Mouse (Mus musculus) midbrain, embryonic 12.5 days (tissue): ENCODE measurements around the gene Mindy3. TPM values are rescaled to one million over a fixed set of nuclear protein-coding genes. Genes with fewer than 3 reads are reported as not detected.

Experiments used
- ATAC-seq: fragments of 200-750 bp; cut with Nextera tagmentation; 2 replicates; pipeline ENCODE4 v1.8.0; 2017; ENCODE audit warnings: low read depth, moderate TSS enrichment, moderate library complexity; ENCODE audit not compliant: low FRiP score
- H3K27ac ChIP-seq: fragments of 300-500 bp; sonication (generic); replicated peaks from 2 replicates; pipeline ENCODE4 v1.5.1; 2016; ENCODE audit warnings: mild to moderate bottlenecking
- H3K27me3 ChIP-seq: fragments of 300-500 bp; sonication (generic); 2 replicates; pipeline ENCODE4 v1.6.1; 2016; ENCODE audit warnings: mild to moderate bottlenecking
- H3K36me3 ChIP-seq: fragments of 300-500 bp; sonication (generic); 2 replicates; pipeline ENCODE4 v1.6.1; 2016
- H3K4me1 ChIP-seq: fragments of 300-500 bp; sonication (generic); 2 replicates; pipeline ENCODE4 v1.6.1; 2016
- H3K4me2 ChIP-seq: fragments of 300-500 bp; sonication (generic); replicated peaks from 2 replicates; pipeline ENCODE4 v1.6.1; 2016; ENCODE audit warnings: mild to moderate bottlenecking, moderate library complexity
- H3K4me3 ChIP-seq: fragments of 300-500 bp; sonication (generic); 2 replicates; pipeline ENCODE4 v1.5.1; 2016; ENCODE audit warnings: mild to moderate bottlenecking
- H3K9ac ChIP-seq: fragments of 300-500 bp; sonication (generic); replicated peaks from 2 replicates; pipeline ENCODE4 v1.6.1; 2016; ENCODE audit warnings: mild to moderate bottlenecking, moderate library complexity
- H3K9me3 ChIP-seq: fragments of 300-500 bp; sonication (generic); 2 replicates; pipeline ENCODE4 v1.6.1; 2016; ENCODE audit warnings: mild to moderate bottlenecking
- WGBS: fragments of 180-500 bp; shearing (Covaris S2); methylation state at CpG from one replicate; pipeline ENCODE4 v1.1.7; 2016; 5-methylcytosine and 5-hydroxymethylcytosine counted together
- polyA plus RNA-seq: library from polyadenylated mRNA; unstranded; fragments of >200 nt; fragmentation: Nextera tagmentation; extraction: Ambion mirVana; gene quantifications from 2 replicates; pipeline ENCODE4 v1.2.1, GENCODE M21; 2016

Mindy3 gene
- polyA plus RNA-seq, 1 experiment from 2014 or later, result 37.7 TPM

GRCm38 (mm10) chr2:12320914-12321313, 98.4 kb downstream of the Mindy3 start:
- ATAC-seq, result no peak
- Histone ChIP-seq H3K9ac (no peak overlapping the region), H3K4me1 (no peaks in the 10 kb centered on the region), H3K4me2 (no peak overlapping the region), H3K27ac (no peak overlapping the region), H3K36me3 (no peaks in the 10 kb centered on the region), H3K4me3 (no peak overlapping the region), H3K27me3 (no peaks in the 10 kb centered on the region), H3K9me3 (no peaks in the 10 kb centered on the region)
- 88% methylated on average over 4 of the region's 4 CpGs for WGBS

- Histone ChIP-seq H3K9me3 (no peaks in the 10 kb centered on the region), H3K4me2 (no peak overlapping the region), H3K27ac (no peak overlapping the region), H3K4me1 (no peaks in the 10 kb centered on the region), H3K27me3 (no peaks in the 10 kb centered on the region), H3K4me3 (no peak overlapping the region), H3K9ac (no peak overlapping the region), H3K36me3 (no peaks in the 10 kb centered on the region)
- WGBS, result 91% methylated on average over 3 of the region's 3 CpGs
- ATAC-seq, result no peak
These were observed 100.6 kb downstream of the Mindy3 start for GRCm38 (mm10) chr2:12318715-12319114.

GRCm38 (mm10) chr2:12318036-12318435, 101.2 kb downstream of the Mindy3 start:
- Histone ChIP-seq H3K27ac (no peak overlapping the region), H3K9me3 (no peaks in the 10 kb centered on the region), H3K4me2 (no peak overlapping the region), H3K36me3 (no peaks in the 10 kb centered on the region), H3K9ac (no peak overlapping the region), H3K4me3 (no peak overlapping the region), H3K27me3 (no peaks in the 10 kb centered on the region), H3K4me1 (no peaks in the 10 kb centered on the region)
- ATAC-seq, result no peak
- 92% methylated on average over 4 of the region's 4 CpGs for WGBS

GRCm38 (mm10) chr2:12317343-12317742, 101.9 kb downstream of the Mindy3 start:
- ATAC-seq, result no peak
- H3K4me2 ChIP-seq, result no peak overlapping the region
- no peaks in the 10 kb centered on the region for H3K36me3 ChIP-seq
- H3K4me1 ChIP-seq, result no peaks in the 10 kb centered on the region
- no peak overlapping the region for H3K9ac ChIP-seq
- H3K27ac ChIP-seq, result no peak overlapping the region
- 85% methylated on average over 5 of the region's 5 CpGs for WGBS
- H3K27me3 ChIP-seq, result no peaks in the 10 kb centered on the region
- no peak overlapping the region for H3K4me3 ChIP-seq
- H3K9me3 ChIP-seq, result no peaks in the 10 kb centered on the region

- no peak for ATAC-seq
- H3K9ac ChIP-seq, result no peak overlapping the region
- H3K4me1 ChIP-seq, result no peaks in the 10 kb centered on the region
- H3K27ac ChIP-seq, result no peak overlapping the region
- no peaks in the 10 kb centered on the region for H3K36me3 ChIP-seq
- no peaks in the 10 kb centered on the region for H3K27me3 ChIP-seq
- no peak overlapping the region for H3K4me3 ChIP-seq
- 40% methylated on average over 7 of the region's 7 CpGs for WGBS
- no peak overlapping the region for H3K4me2 ChIP-seq
- no peaks in the 10 kb centered on the region for H3K9me3 ChIP-seq
These were observed 102.9 kb downstream of the Mindy3 start for GRCm38 (mm10) chr2:12316361-12316760.

- H3K27me3 ChIP-seq, result no peaks in the 10 kb centered on the region
- no peaks in the 10 kb centered on the region for H3K9me3 ChIP-seq
- WGBS, result 80% methylated on average over 6 of the region's 6 CpGs
- H3K4me2 ChIP-seq, result no peak overlapping the region
- no peak overlapping the region for H3K4me3 ChIP-seq
- H3K9ac ChIP-seq, result no peak overlapping the region
- no peak for ATAC-seq
- no peak overlapping the region for H3K27ac ChIP-seq
- no peaks in the 10 kb centered on the region for H3K36me3 ChIP-seq
- H3K4me1 ChIP-seq, result no peaks in the 10 kb centered on the region
These were observed 105.2 kb downstream of the Mindy3 start for GRCm38 (mm10) chr2:12314028-12314427.

GRCm38 (mm10) chr2:12308466-12308865, 110.8 kb downstream of the Mindy3 start:
- H3K4me3 ChIP-seq, result no peak overlapping the region
- H3K4me2 ChIP-seq, result no peak overlapping the region
- no peak overlapping the region for H3K27ac ChIP-seq
- H3K9me3 ChIP-seq, result no peaks in the 10 kb centered on the region
- no peaks in the 10 kb centered on the region for H3K27me3 ChIP-seq
- no peak overlapping the region for H3K9ac ChIP-seq
- H3K4me1 ChIP-seq, result no peaks in the 10 kb centered on the region; the same call in 1 of the 2 replicates
- H3K36me3 ChIP-seq, result no peaks in the 10 kb centered on the region
- ATAC-seq, result no peak

GRCm38 (mm10) chr2:12307311-12307710, 112.0 kb downstream of the Mindy3 start:
- no peak overlapping the region for H3K27ac ChIP-seq
- no peak overlapping the region for H3K9ac ChIP-seq
- H3K9me3 ChIP-seq, result no peaks in the 10 kb centered on the region
- no peaks in the 10 kb centered on the region; the same call in 1 of the 2 replicates for H3K4me1 ChIP-seq
- no peak overlapping the region for H3K4me3 ChIP-seq
- no peak overlapping the region for H3K4me2 ChIP-seq
- H3K36me3 ChIP-seq, result no peaks in the 10 kb centered on the region
- H3K27me3 ChIP-seq, result peaks cover 5% of the 10 kb centered on the region; the same call in 1 of the 2 replicates
- ATAC-seq, result no peak

- no peaks in the 10 kb centered on the region for H3K9me3 ChIP-seq
- peaks cover 5% of the 10 kb centered on the region; the same call in 1 of the 2 replicates for H3K4me1 ChIP-seq
- H3K9ac ChIP-seq, result no peak overlapping the region
- no peak overlapping the region for H3K4me2 ChIP-seq
- no peak overlapping the region for H3K27ac ChIP-seq
- peaks cover 24% of the 10 kb centered on the region for H3K27me3 ChIP-seq
- no peaks in the 10 kb centered on the region for H3K36me3 ChIP-seq
- ATAC-seq, result no peak
- 89% methylated on average over 9 of the region's 9 CpGs for WGBS
- H3K4me3 ChIP-seq, result no peak overlapping the region
These were observed 114.1 kb downstream of the Mindy3 start for GRCm38 (mm10) chr2:12305064-12305650.

- no peaks in the 10 kb centered on the region for H3K36me3 ChIP-seq
- 0 out of 2 replicates have a peak, but pooled peaks cover 5% of the 10 kb centered on the region for H3K4me1 ChIP-seq
- H3K4me3 ChIP-seq, result peak within 1 kb of the TSS; percentile 69
- H3K27ac ChIP-seq, result no peak within 1 kb of the TSS
- peaks cover 24% of the 10 kb centered on the region for H3K27me3 ChIP-seq
- peak within 1 kb of the TSS; percentile 71 for H3K9ac ChIP-seq
- ATAC-seq, result peak; percentile 99
- WGBS, result 1% methylated on average over 56 of the region's 56 CpGs
- H3K4me2 ChIP-seq, result peak within 1 kb of the TSS; percentile 96
- H3K9me3 ChIP-seq, result no peaks in the 10 kb centered on the region
These were observed 117.7 kb downstream of the Mindy3 start, which contains the start of gene Itga8 for GRCm38 (mm10) chr2:12301431-12302170. Gene Itga8 (minus strand): TSS chr2:12301922.

GRCm38 (mm10) chr2:12300449-12301228, 118.6 kb downstream of the Mindy3 start:
- H3K9ac ChIP-seq, result no peak overlapping the region

GRCm38 (mm10) chr2:12297287-12297686, 122.0 kb downstream of the Mindy3 start:
- Histone ChIP-seq H3K9ac (no peak overlapping the region), H3K4me1 (0 out of 2 replicates have a peak, but pooled peaks cover 5% of the 10 kb centered on the region), H3K4me2 (no peak overlapping the region), H3K9me3 (no peaks in the 10 kb centered on the region), H3K27me3 (peaks cover 19% of the 10 kb centered on the region), H3K4me3 (no peak overlapping the region), H3K36me3 (no peaks in the 10 kb centered on the region), H3K27ac (no peak overlapping the region)
- ATAC-seq, result no peak
- WGBS, result 83% methylated on average over 5 of the region's 5 CpGs

More at GRCm38 (mm10) chr2:12300449-12301228, 118.6 kb downstream of the Mindy3 start:
- H3K4me3 ChIP-seq, result peak overlapping the region; percentile 69
- H3K27me3 ChIP-seq, result peaks cover 24% of the 10 kb centered on the region
- peak overlapping the region; percentile 96 for H3K4me2 ChIP-seq
- 71% methylated on average over 15 of the region's 15 CpGs for WGBS
- H3K27ac ChIP-seq, result no peak overlapping the region
- ATAC-seq, result no peak
- 0 out of 2 replicates have a peak, but pooled peaks cover 5% of the 10 kb centered on the region for H3K4me1 ChIP-seq
- H3K9me3 ChIP-seq, result no peaks in the 10 kb centered on the region
- no peaks in the 10 kb centered on the region for H3K36me3 ChIP-seq
